Mouse (Mus musculus): ENCODE data around the gene Gm5148.

GRCm38 (mm10) chr3:37762303-37762702 is 38.0 kb upstream of the Gm5148 start:
- TF ChIP-seq CTCF (IDR thresholded peaks at IDR 0.05; ENCODE audit: low read depth) (no peak), EP300 (IDR thresholded peaks at IDR 0.05; ENCODE audit: low read depth) (no peak)
